Mouse (Mus musculus): Measurements from ENCODE around the gene Med16.

DNA sequence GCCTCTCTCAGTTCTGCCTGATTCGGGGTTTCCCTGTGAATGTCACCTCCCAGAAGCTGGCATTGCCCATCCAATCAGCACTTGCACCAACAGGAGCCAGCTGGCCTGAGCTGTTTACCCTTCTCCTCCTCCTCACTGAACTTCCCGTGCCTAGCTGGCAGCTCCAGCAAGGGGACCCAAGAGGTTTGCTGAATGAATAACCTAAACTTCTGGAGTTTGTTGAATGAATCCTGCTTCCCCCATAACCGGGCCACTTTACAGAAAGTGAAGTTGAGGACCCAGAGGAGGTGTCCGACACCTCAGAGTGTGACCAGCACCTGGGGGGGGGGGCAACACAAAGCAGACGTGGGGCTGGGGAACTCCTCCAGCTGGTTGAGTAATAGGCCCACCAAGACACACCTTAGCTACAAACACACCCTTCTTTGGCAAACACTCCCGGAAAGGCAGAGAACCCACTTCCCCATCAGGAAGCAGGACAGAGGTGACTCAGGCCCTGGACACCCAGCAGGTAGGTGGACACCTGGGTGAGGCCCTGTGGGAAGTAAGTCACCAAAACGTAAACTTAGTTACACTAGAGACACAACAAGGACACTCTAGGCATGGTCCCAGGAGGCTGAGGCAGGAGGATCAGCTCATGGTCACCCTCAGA lies 6.3 kb upstream of the Med16 start:
- no peak for TF ChIP-seq CTCF (IDR thresholded peaks at IDR 0.05; ENCODE audit: borderline replicate concordance, insufficient read depth, low read length)
- no peak for TF ChIP-seq POLR2A (IDR thresholded peaks at IDR 0.05; ENCODE audit: low read depth, low read length)
